Mouse (Mus musculus): ENCODE data around the gene Lrmda.

Gene Lrmda

GRCm38 (mm10) chr14:22812824-22813223, 793.3 kb downstream of the Lrmda start:
- DNase-seq, result no peak

- no peak for DNase-seq
Measured at GRCm38 (mm10) chr14:22813389-22813788, 793.9 kb downstream of the Lrmda start.

- no peak for DNase-seq
Measured at GRCm38 (mm10) chr14:22814811-22815345, 795.4 kb downstream of the Lrmda start.

GRCm38 (mm10) chr14:22817346-22818201, 798.1 kb downstream of the Lrmda start:
- peak in 1 of 2 experiments; percentile 53 for DNase-seq

- DNase-seq, result no peak
Measured at GRCm38 (mm10) chr14:22818202-22818530, 798.7 kb downstream of the Lrmda start.

GRCm38 (mm10) chr14:22822942-22823341, 803.4 kb downstream of the Lrmda start:
- no peak for DNase-seq

GRCm38 (mm10) chr14:22826825-22827224, 807.3 kb downstream of the Lrmda start:
- DNase-seq, result no peak

GRCm38 (mm10) chr14:22837058-22837457, 817.5 kb downstream of the Lrmda start:
- DNase-seq, result no peak

- peak; percentile 11 to 13 for DNase-seq
Measured at GRCm38 (mm10) chr14:22841136-22841535, 821.6 kb downstream of the Lrmda start.

GRCm38 (mm10) chr14:22844006-22844405, 824.5 kb downstream of the Lrmda start:
- no peak for DNase-seq

GRCm38 (mm10) chr14:22845401-22845800, 825.9 kb downstream of the Lrmda start:
- no peak for DNase-seq

- no peak for DNase-seq
Measured at GRCm38 (mm10) chr14:22847011-22847786, 827.7 kb downstream of the Lrmda start.

GRCm38 (mm10) chr14:22849108-22849507, 829.6 kb downstream of the Lrmda start:
- peak in 1 of 2 experiments; percentile 2 for DNase-seq

- no peak for DNase-seq
Measured at GRCm38 (mm10) chr14:22860631-22861030, 841.1 kb downstream of the Lrmda start.

- DNase-seq, result no peak
Measured at GRCm38 (mm10) chr14:22864132-22864531, 844.6 kb downstream of the Lrmda start.

GRCm38 (mm10) chr14:22874584-22874983, 855.1 kb downstream of the Lrmda start:
- DNase-seq, result no peak

- no peak for DNase-seq
Measured at GRCm38 (mm10) chr14:22887182-22887581, 867.7 kb downstream of the Lrmda start.

- no peak for DNase-seq
Measured at GRCm38 (mm10) chr14:22899312-22899711, 879.8 kb downstream of the Lrmda start.

- no peak for DNase-seq
Measured at GRCm38 (mm10) chr14:22902116-22902515, 882.6 kb downstream of the Lrmda start.

- no peak for DNase-seq
Measured at GRCm38 (mm10) chr14:22902914-22903313, 883.4 kb downstream of the Lrmda start.

- no peak for DNase-seq
Measured at GRCm38 (mm10) chr14:22905741-22906667, 886.5 kb downstream of the Lrmda start.

- DNase-seq, result peak in 1 of 2 experiments; percentile 11
Measured at GRCm38 (mm10) chr14:22906716-22907115, 887.2 kb downstream of the Lrmda start.

GRCm38 (mm10) chr14:22907221-22907620, 887.7 kb downstream of the Lrmda start:
- no peak for DNase-seq
